Mouse (Mus musculus) ES-Bruce4 (cell line): Measurements from ENCODE around the gene Asic4. TPM values are rescaled to one million over a fixed set of nuclear protein-coding genes. Genes with fewer than 3 reads are reported as not detected.
A peak's percentile ranks its signal among the peaks of the same experiment; 100 is the strongest.

Source experiments
- H3K27ac ChIP-seq: 2 replicates; pipeline ENCODE4 v1.5.1; 2012; ENCODE audit warnings: low read length, inconsistent platforms; ENCODE audit not compliant: insufficient read depth
- H3K27me3 ChIP-seq: 2 replicates; pipeline ENCODE4 v1.6.1; 2012; ENCODE audit warnings: mild to moderate bottlenecking, low read length, inconsistent platforms; ENCODE audit not compliant: control insufficient read depth, poor library complexity, insufficient read depth, severe bottlenecking
- H3K36me3 ChIP-seq: 2 replicates; pipeline ENCODE4 v1.6.1; 2012; ENCODE audit warnings: inconsistent platforms, mild to moderate bottlenecking, low read length, moderate library complexity; ENCODE audit not compliant: control insufficient read depth, poor library complexity, insufficient read depth, severe bottlenecking
- H3K4me1 ChIP-seq: one replicate; pipeline ENCODE4 v1.8.1; 2011; ENCODE audit warnings: low read length; ENCODE audit not compliant: control insufficient read depth, insufficient read depth
- H3K4me3 ChIP-seq: 2 replicates; pipeline ENCODE4 v1.5.1; 2011; ENCODE audit warnings: low read depth, mild to moderate bottlenecking, low read length
- H3K9ac ChIP-seq: 2 replicates; pipeline ENCODE4 v1.6.1; 2012; ENCODE audit warnings: low read depth, mild to moderate bottlenecking, inconsistent platforms; ENCODE audit not compliant: poor library complexity, severe bottlenecking
- H3K9me3 ChIP-seq: replicated peaks from 2 replicates; pipeline ENCODE4 v1.6.1; 2012; ENCODE audit warnings: mild to moderate bottlenecking, low read length, inconsistent platforms; ENCODE audit not compliant: control insufficient read depth, poor library complexity, insufficient read depth, severe bottlenecking
- CTCF ChIP-seq: IDR thresholded peaks from one replicate; pipeline ENCODE4 v1.8.1; 2011; ENCODE audit warnings: low read depth, low read length
- EP300 ChIP-seq: IDR thresholded peaks from 2 replicates; pipeline ENCODE4 v1.6.1; 2011; ENCODE audit warnings: low read depth, low read length; ENCODE audit not compliant: insufficient read depth
- POLR2A ChIP-seq: IDR thresholded peaks from one replicate; pipeline ENCODE4 v1.8.1; 2011; ENCODE audit warnings: low read length; ENCODE audit not compliant: insufficient read depth
- polyA plus RNA-seq: library from polyadenylated mRNA; stranded (reverse); fragments of >200 nt; gene quantifications from 2 replicates; pipeline ENCODE4 v1.2.4, GENCODE M21; 2011; ENCODE audit warnings: low read depth; ENCODE audit not compliant: missing spikeins, insufficient read depth, insufficient read length

Asic4 gene
- polyA plus RNA-seq, 1 experiment, result not detected

GRCm38 (mm10) chr1:75511437-75512210 lies 61.4 kb downstream of the Asic4 start:
- no peaks in the 10 kb centered on the region for H3K9me3 ChIP-seq
- H3K27ac ChIP-seq, result peak overlapping the region; percentile 95
- H3K36me3 ChIP-seq, result no peaks in the 10 kb centered on the region
- no peak overlapping the region for H3K4me3 ChIP-seq
- no peak overlapping the region for H3K9ac ChIP-seq
- no peak for TF ChIP-seq CTCF
- peak; percentile 61; the same call in 1 of the 2 replicates for TF ChIP-seq EP300
- TF ChIP-seq POLR2A, result no peak
- no peaks in the 10 kb centered on the region for H3K27me3 ChIP-seq
- peaks cover 16% of the 10 kb centered on the region for H3K4me1 ChIP-seq

DNA sequence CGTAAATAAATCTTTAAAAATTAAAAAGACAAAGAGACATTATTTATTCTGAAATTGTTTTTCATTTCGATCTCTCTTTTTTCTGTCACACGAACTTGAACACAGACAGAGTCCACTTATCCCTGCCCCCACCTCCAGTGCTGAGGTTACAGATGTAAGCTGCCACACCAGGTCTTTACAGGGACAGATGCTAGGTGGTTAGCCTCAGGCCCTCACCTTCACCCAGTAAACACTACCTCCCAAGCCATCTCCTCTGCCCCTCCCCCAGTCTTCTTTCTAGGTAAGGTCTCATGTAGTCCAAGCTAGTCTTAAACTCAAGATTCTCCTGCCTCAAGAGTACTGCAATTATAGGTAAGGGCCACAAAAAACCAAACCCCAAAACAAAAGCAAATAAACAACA lies 62.3 kb downstream of the Asic4 start:
- TF ChIP-seq CTCF (no peak), POLR2A (no peak), EP300 (peak; percentile 96)
- H3K36me3 ChIP-seq, result no peaks in the 10 kb centered on the region
- H3K9me3 ChIP-seq, result no peaks in the 10 kb centered on the region
- no peaks in the 10 kb centered on the region for H3K27me3 ChIP-seq
- H3K4me1 ChIP-seq, result peaks cover 15% of the 10 kb centered on the region
- peak overlapping the region; percentile 95 for H3K27ac ChIP-seq
- H3K4me3 ChIP-seq, result no peak overlapping the region
- no peak overlapping the region for H3K9ac ChIP-seq

DNA sequence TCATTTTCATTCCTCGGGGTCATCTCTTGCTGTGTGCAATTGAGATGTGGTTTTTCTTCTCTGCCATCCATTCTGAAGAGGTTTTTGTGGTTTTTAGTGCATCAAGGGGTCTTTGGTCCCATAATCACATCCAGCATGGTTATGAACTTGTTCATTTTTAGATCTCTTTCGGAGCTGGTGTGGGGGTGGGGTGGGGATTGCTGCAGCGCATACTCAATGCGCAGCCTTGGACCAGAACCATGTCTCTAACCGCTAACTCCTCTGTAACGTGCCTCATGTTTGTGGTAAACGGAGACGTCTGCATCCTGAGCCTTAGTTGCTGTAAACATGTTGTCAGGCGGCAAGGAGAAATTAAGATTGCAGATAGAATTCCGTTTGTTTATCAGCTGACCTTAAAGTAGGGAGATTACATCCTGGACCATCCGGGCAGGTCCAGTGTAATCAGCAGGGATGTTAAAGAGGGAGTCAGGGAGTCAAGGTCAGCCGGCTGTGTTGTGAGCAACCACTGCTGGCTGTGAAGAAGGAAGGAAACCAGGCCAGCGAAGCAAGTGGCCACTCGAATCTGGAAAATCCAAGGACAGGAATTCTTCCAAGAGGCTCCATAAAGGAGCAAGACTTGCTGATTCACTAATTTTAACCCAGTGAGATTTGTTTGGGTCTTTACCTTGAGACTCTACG lies 66.6 kb downstream of the Asic4 start:
- Histone ChIP-seq H3K9ac (no peak overlapping the region), H3K36me3 (no peaks in the 10 kb centered on the region), H3K4me3 (no peak overlapping the region), H3K9me3 (no peaks in the 10 kb centered on the region), H3K4me1 (peaks cover 7% of the 10 kb centered on the region), H3K27me3 (no peaks in the 10 kb centered on the region), H3K27ac (peak overlapping the region; percentile 68; the same call in 1 of the 2 replicates)
- TF ChIP-seq POLR2A, result no peak
- TF ChIP-seq CTCF, result no peak
- TF ChIP-seq EP300, result no peak

DNA sequence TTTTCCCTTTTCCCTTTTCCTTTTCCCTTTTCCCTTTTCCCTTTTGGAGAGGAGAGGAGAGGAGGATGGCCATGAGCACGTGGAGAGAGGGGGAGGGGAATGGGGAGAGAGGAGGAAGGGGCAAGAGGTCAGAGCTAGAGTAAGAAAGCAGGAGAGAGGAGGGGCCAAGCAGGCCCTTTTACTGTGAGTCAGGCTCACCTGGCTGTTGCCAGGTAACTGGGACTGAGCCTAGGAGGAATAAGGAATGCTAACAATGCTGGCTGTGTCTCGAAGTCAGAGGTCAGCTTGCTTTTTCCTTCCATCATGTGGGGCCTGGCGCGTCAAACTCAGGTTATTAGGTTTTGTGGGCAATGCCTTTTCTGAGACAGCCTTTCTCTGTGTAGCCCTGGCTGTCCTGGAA lies 67.7 kb downstream of the Asic4 start:
- Histone ChIP-seq H3K27ac (peak overlapping the region; percentile 79), H3K9me3 (no peaks in the 10 kb centered on the region), H3K9ac (peak overlapping the region; percentile 41), H3K36me3 (no peaks in the 10 kb centered on the region), H3K27me3 (no peaks in the 10 kb centered on the region), H3K4me3 (no peak overlapping the region), H3K4me1 (peaks cover 5% of the 10 kb centered on the region)
- TF ChIP-seq EP300, result peak; percentile 70; the same call in 1 of the 2 replicates
- no peak for TF ChIP-seq CTCF

DNA sequence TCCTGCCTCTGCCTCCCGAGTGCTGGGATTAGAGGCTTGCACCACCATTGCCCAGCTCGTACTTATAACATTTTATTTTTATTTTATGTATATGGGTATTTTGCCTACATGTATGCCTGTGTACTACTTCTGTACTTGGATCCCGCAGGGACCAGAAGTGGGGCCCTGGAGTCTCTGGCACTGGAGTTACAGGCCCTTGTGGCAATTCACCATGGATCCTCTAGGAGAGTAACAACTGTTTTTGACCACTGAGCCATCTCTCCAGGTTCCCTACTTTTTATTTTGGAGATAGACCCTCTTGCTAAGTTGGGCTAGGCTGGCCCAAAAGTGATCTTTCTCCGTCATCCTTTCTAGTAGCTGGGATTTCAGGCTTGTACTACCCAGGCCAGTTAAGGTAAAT lies 68.2 kb downstream of the Asic4 start:
- Histone ChIP-seq H3K9ac (peak overlapping the region; percentile 41), H3K27ac (peak overlapping the region; percentile 79), H3K4me1 (peaks cover 5% of the 10 kb centered on the region), H3K27me3 (no peaks in the 10 kb centered on the region), H3K4me3 (no peak overlapping the region), H3K36me3 (no peaks in the 10 kb centered on the region), H3K9me3 (no peaks in the 10 kb centered on the region)
- no peak for TF ChIP-seq POLR2A
- no peak for TF ChIP-seq EP300

GRCm38 (mm10) chr1:75519576-75519975 lies 69.3 kb downstream of the Asic4 start:
- Histone ChIP-seq H3K27me3 (no peaks in the 10 kb centered on the region), H3K4me3 (no peak overlapping the region), H3K4me1 (peaks cover 5% of the 10 kb centered on the region), H3K27ac (peak overlapping the region; percentile 41; the same call in 1 of the 2 replicates), H3K36me3 (no peaks in the 10 kb centered on the region), H3K9ac (no peak overlapping the region), H3K9me3 (no peaks in the 10 kb centered on the region)
- TF ChIP-seq CTCF (no peak), EP300 (no peak), POLR2A (no peak)
